Mouse (Mus musculus) ES-Bruce4 (cell line): ENCODE results near the gene Rapgef1.

Experiments used
- EP300 ChIP-seq: IDR thresholded peaks from 2 replicates; pipeline ENCODE4 v1.6.1; 2011; ENCODE audit warnings: low read depth, low read length; ENCODE audit not compliant: insufficient read depth
- POLR2A ChIP-seq: IDR thresholded peaks from one replicate; pipeline ENCODE4 v1.8.1; 2011; ENCODE audit warnings: low read length; ENCODE audit not compliant: insufficient read depth

DNA sequence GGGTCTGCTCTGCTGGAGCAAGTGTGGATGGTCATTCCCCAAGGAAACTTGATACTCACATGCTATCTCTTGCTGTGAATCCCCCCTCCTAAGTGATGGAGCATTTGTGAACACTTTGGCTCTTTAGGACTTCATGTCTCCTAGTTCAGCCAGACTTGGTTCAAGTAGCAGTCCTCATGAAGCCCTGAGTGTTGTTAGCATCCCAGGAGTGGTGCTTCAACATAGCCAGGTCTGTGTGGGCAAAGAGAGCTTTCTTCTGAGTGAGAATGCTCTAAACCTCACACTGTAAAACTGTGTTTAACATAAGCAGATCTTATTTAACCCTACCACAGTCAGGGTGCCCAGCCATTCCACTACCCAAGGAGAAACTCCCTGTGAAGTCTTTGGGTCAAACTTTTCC lies 11.5 kb downstream of the Rapgef1 start:
- TF ChIP-seq POLR2A = no peak
- TF ChIP-seq EP300 = no peak
